Mouse (Mus musculus): ENCODE measurements around the gene Zfp14. TPM values are rescaled to one million over a fixed set of nuclear protein-coding genes. Genes with fewer than 3 reads are reported as not detected.

Zfp14 gene
- polyA plus RNA-seq (2014; fragmentation: Illumina TruSeq; extraction: RNeasy Lipid Tissue Mini Kit (QIAGEN cat#74804); ENCODE audit: low read depth, low replicate concordance) = 3.1 TPM

GRCm38 (mm10) chr7:30050882-30051548, at the start of gene Zfp14:
Gene Zfp14 (minus strand): TSS chr7:30051380.

GRCm38 (mm10) chr7:30094646-30095429, 43.7 kb upstream of the Zfp14 start, which contains the start of gene Zfp260:
Gene Zfp260 (plus strand): TSS chr7:30094777.

GRCm38 (mm10) chr7:30090092-30090969, 39.2 kb upstream of the Zfp14 start, which contains the start of the genes Gm26920 and Zfp566:
Gene Gm26920 (minus strand): TSS chr7:30090410.
Gene Zfp566 (minus strand): TSS chr7:30090527.

GRCm38 (mm10) chr7:30072146-30073028, 21.2 kb upstream of the Zfp14 start, which contains the start of gene Zfp82:
Gene Zfp82 (minus strand): TSS chr7:30072900.

Other genes starting within 250 kb of the Zfp14 start
- 9.7 TPM for gene Zfp790, start 235.3 kb downstream of the Zfp14 start, polyA plus RNA-seq (2014; fragmentation: Illumina TruSeq; extraction: RNeasy Lipid Tissue Mini Kit (QIAGEN cat#74804); ENCODE audit: low read depth, low replicate concordance)
- 3.6 TPM for gene Zfp940, start 197.7 kb downstream of the Zfp14 start, polyA plus RNA-seq (2014; fragmentation: Illumina TruSeq; extraction: RNeasy Lipid Tissue Mini Kit (QIAGEN cat#74804); ENCODE audit: low read depth, low replicate concordance)
- gene Zfp420, start 191.4 kb downstream of the Zfp14 start, polyA plus RNA-seq (2014; fragmentation: Illumina TruSeq; extraction: RNeasy Lipid Tissue Mini Kit (QIAGEN cat#74804); ENCODE audit: low read depth, low replicate concordance) = 18.5 TPM
- gene Zfp27, start 144.8 kb downstream of the Zfp14 start, polyA plus RNA-seq (2014; fragmentation: Illumina TruSeq; extraction: RNeasy Lipid Tissue Mini Kit (QIAGEN cat#74804); ENCODE audit: low read depth, low replicate concordance) = 4.6 TPM
- 10.3 TPM for gene Zfp383, start 143.2 kb downstream of the Zfp14 start, polyA plus RNA-seq (2014; fragmentation: Illumina TruSeq; extraction: RNeasy Lipid Tissue Mini Kit (QIAGEN cat#74804); ENCODE audit: low read depth, low replicate concordance)
- gene Zfp74, start 97.3 kb downstream of the Zfp14 start, polyA plus RNA-seq (2014; fragmentation: Illumina TruSeq; extraction: RNeasy Lipid Tissue Mini Kit (QIAGEN cat#74804); ENCODE audit: low read depth, low replicate concordance) = 10.1 TPM
- 6.0 TPM for gene Zfp568, start 67.4 kb downstream of the Zfp14 start, polyA plus RNA-seq (2014; fragmentation: Illumina TruSeq; extraction: RNeasy Lipid Tissue Mini Kit (QIAGEN cat#74804); ENCODE audit: low read depth, low replicate concordance)
- 2.0 TPM for gene Zfp82, start 21.5 kb upstream of the Zfp14 start, polyA plus RNA-seq (2014; fragmentation: Illumina TruSeq; extraction: RNeasy Lipid Tissue Mini Kit (QIAGEN cat#74804); ENCODE audit: low read depth, low replicate concordance)
- gene Gm26920, start 39.0 kb upstream of the Zfp14 start, polyA plus RNA-seq (2014; fragmentation: Illumina TruSeq; extraction: RNeasy Lipid Tissue Mini Kit (QIAGEN cat#74804); ENCODE audit: low read depth, low replicate concordance) = not detected
- gene Zfp566, start 39.1 kb upstream of the Zfp14 start, polyA plus RNA-seq (2014; fragmentation: Illumina TruSeq; extraction: RNeasy Lipid Tissue Mini Kit (QIAGEN cat#74804); ENCODE audit: low read depth, low replicate concordance) = 1.9 TPM
- 97.5 TPM for gene Zfp260, start 43.4 kb upstream of the Zfp14 start, polyA plus RNA-seq (2014; fragmentation: Illumina TruSeq; extraction: RNeasy Lipid Tissue Mini Kit (QIAGEN cat#74804); ENCODE audit: low read depth, low replicate concordance)
- 0.93 TPM for gene Zfp382, start 70.6 kb upstream of the Zfp14 start, polyA plus RNA-seq (2014; fragmentation: Illumina TruSeq; extraction: RNeasy Lipid Tissue Mini Kit (QIAGEN cat#74804); ENCODE audit: low read depth, low replicate concordance)
- gene Zfp146, start 118.4 kb upstream of the Zfp14 start, polyA plus RNA-seq (2014; fragmentation: Illumina TruSeq; extraction: RNeasy Lipid Tissue Mini Kit (QIAGEN cat#74804); ENCODE audit: low read depth, low replicate concordance) = 32.4 TPM
- not detected for gene Cox7a1, start 132.8 kb upstream of the Zfp14 start, polyA plus RNA-seq (2014; fragmentation: Illumina TruSeq; extraction: RNeasy Lipid Tissue Mini Kit (QIAGEN cat#74804); ENCODE audit: low read depth, low replicate concordance)
- 58.2 TPM for gene Capns1, start 147.4 kb upstream of the Zfp14 start, polyA plus RNA-seq (2014; fragmentation: Illumina TruSeq; extraction: RNeasy Lipid Tissue Mini Kit (QIAGEN cat#74804); ENCODE audit: low read depth, low replicate concordance)
- not detected for gene Polr2i, start 180.6 kb upstream of the Zfp14 start, polyA plus RNA-seq (2014; fragmentation: Illumina TruSeq; extraction: RNeasy Lipid Tissue Mini Kit (QIAGEN cat#74804); ENCODE audit: low read depth, low replicate concordance)
- 7.6 TPM for gene Tbcb, start 180.9 kb upstream of the Zfp14 start, polyA plus RNA-seq (2014; fragmentation: Illumina TruSeq; extraction: RNeasy Lipid Tissue Mini Kit (QIAGEN cat#74804); ENCODE audit: low read depth, low replicate concordance)
- not detected for gene Ovol3, start 184.3 kb upstream of the Zfp14 start, polyA plus RNA-seq (2014; fragmentation: Illumina TruSeq; extraction: RNeasy Lipid Tissue Mini Kit (QIAGEN cat#74804); ENCODE audit: low read depth, low replicate concordance)
- not detected for gene Thap8, start 228.7 kb upstream of the Zfp14 start, polyA plus RNA-seq (2014; fragmentation: Illumina TruSeq; extraction: RNeasy Lipid Tissue Mini Kit (QIAGEN cat#74804); ENCODE audit: low read depth, low replicate concordance)
- not detected for gene Wdr62, start 229.0 kb upstream of the Zfp14 start, polyA plus RNA-seq (2014; fragmentation: Illumina TruSeq; extraction: RNeasy Lipid Tissue Mini Kit (QIAGEN cat#74804); ENCODE audit: low read depth, low replicate concordance)
- 1.7 TPM for gene Clip3, start 240.3 kb upstream of the Zfp14 start, polyA plus RNA-seq (2014; fragmentation: Illumina TruSeq; extraction: RNeasy Lipid Tissue Mini Kit (QIAGEN cat#74804); ENCODE audit: low read depth, low replicate concordance)